8 mouse cellular contexts compared by ENCODE assay signal in genomic region chr6:31562371-31563080, GRCm38 (mm10). TPM values are rescaled to one million over a fixed set of nuclear protein-coding genes. Genes with fewer than 3 reads are reported as not detected.
DNase-seq lines count a peak whose midpoint lies in the region; ATAC-seq and TF ChIP-seq lines count a peak whose summit lies in the region.

No protein-coding gene starts in this region.

- no peak for ATAC-seq in embryonic facial prominence, embryonic 14.5 days (ENCODE audit: low read depth)
- ATAC-seq in hindbrain, postnatal 0 days = no peak
- ATAC-seq in activated CD4-positive, CD25-positive, alpha-beta regulatory T cell, adult 4 months = no peak

- peaks cover 4% of the 10 kb centered on the region; the same call in 1 of the 2 replicates for H3K27me3 ChIP-seq in cerebellum, adult 2 months (ENCODE audit: control insufficient read depth, insufficient read depth, low read length)
- H3K27me3 ChIP-seq in embryonic facial prominence, embryonic 14.5 days (replicated peaks; ENCODE audit: control insufficient read depth, insufficient read depth, low read length) = peaks cover 71% of the 10 kb centered on the region
- no peaks in the 10 kb centered on the region for H3K27me3 ChIP-seq in hindbrain, postnatal 0 days (ENCODE audit: insufficient read depth, low read length)

- peak overlapping the region; percentile 37 for H3K4me3 ChIP-seq in cerebellum, adult 2 months (replicated peaks; ENCODE audit: insufficient read depth, low read depth, low read length)
- H3K4me3 ChIP-seq in embryonic facial prominence, embryonic 14.5 days (ENCODE audit: low read depth, low read length) = peak overlapping the region; percentile 64
- peak overlapping the region; percentile 71 for H3K4me3 ChIP-seq in hindbrain, postnatal 0 days (ENCODE audit: low read length)

- TF ChIP-seq CTCF in cerebellum, adult 2 months (IDR thresholded peaks at IDR 0.05; ENCODE audit: borderline replicate concordance, insufficient read depth, low read depth, low read length) = no peak
- no peak for TF ChIP-seq CTCF in hindbrain, postnatal 0 days (IDR thresholded peaks at IDR 0.05; ENCODE audit: low read depth)

- peak overlapping the region; percentile 66; the same call in 1 of the 2 replicates for H3K9ac ChIP-seq in embryonic facial prominence, embryonic 14.5 days (ENCODE audit: low read depth, low read length)
- H3K9ac ChIP-seq in hindbrain, postnatal 0 days (replicated peaks; ENCODE audit: low read length) = peak overlapping the region; percentile 71

- H3K36me3 ChIP-seq in embryonic facial prominence, embryonic 14.5 days (ENCODE audit: control insufficient read depth, insufficient read depth, low read length) = no peaks in the 10 kb centered on the region
- no peaks in the 10 kb centered on the region for H3K36me3 ChIP-seq in hindbrain, postnatal 0 days (ENCODE audit: insufficient read depth, low read length)

- H3K9me3 ChIP-seq in embryonic facial prominence, embryonic 14.5 days (ENCODE audit: control insufficient read depth, low read length) = no peaks in the 10 kb centered on the region
- H3K9me3 ChIP-seq in hindbrain, postnatal 0 days (ENCODE audit: low read length) = no peaks in the 10 kb centered on the region

- no peak overlapping the region for H3K27ac ChIP-seq in cerebellum, adult 2 months (ENCODE audit: insufficient read depth, low read length)
- H3K27ac ChIP-seq in embryonic facial prominence, embryonic 14.5 days (replicated peaks; ENCODE audit: low read depth, low read length) = no peak overlapping the region
- no peak overlapping the region for H3K27ac ChIP-seq in hindbrain, postnatal 0 days

- H3K4me1 ChIP-seq in cerebellum, adult 2 months (ENCODE audit: control insufficient read depth, insufficient read depth, low read length) = no peaks in the 10 kb centered on the region
- 0 out of 2 replicates have a peak, but pooled peaks cover 6% of the 10 kb centered on the region for H3K4me1 ChIP-seq in embryonic facial prominence, embryonic 14.5 days (ENCODE audit: control insufficient read depth, insufficient read depth, low read length)
- peaks cover 11% of the 10 kb centered on the region; the same call in 1 of the 2 replicates for H3K4me1 ChIP-seq in hindbrain, postnatal 0 days (ENCODE audit: insufficient read depth, low read length)

- H3K4me2 ChIP-seq in embryonic facial prominence, embryonic 14.5 days (ENCODE audit: low read depth, low read length) = peak overlapping the region; percentile 90
- peak overlapping the region; percentile 99 for H3K4me2 ChIP-seq in hindbrain, postnatal 0 days (ENCODE audit: low read depth, low read length)

- 25% methylated on average over 16 of the region's 16 CpGs for WGBS in cerebellum, adult 2 months
- WGBS in embryonic facial prominence, embryonic 14.5 days = 7% methylated on average over 16 of the region's 16 CpGs
- 9% methylated on average over 16 of the region's 16 CpGs for WGBS in hindbrain, postnatal 0 days

- TF ChIP-seq POLR2A in cerebellum, adult 2 months (IDR thresholded peaks at IDR 0.05; ENCODE audit: borderline replicate concordance, insufficient read depth, low read length) = no peak

- DNase-seq in cerebellum, adult 2 months = no peak
- no peak for DNase-seq in cerebellum, adult 11-12 months
- no peak for DNase-seq in embryonic facial prominence, embryonic 14.5 days (ENCODE audit: low spot score)
- no peak for DNase-seq in hindbrain, postnatal 0 days (ENCODE audit: low spot score)
- peak; percentile 35 for DNase-seq in lung, postnatal 36 days
- no peak for DNase-seq in ovary, postnatal 10 days (ENCODE audit: low spot score)
- DNase-seq in thymus, postnatal 14 days = no peak

RNA-seq across cellular contexts. Expression of gene Podxl, which starts 1.3 kb away (rescaled TPM):
- 15.0 and 16.5 TPM in 2 replicates for polyA plus RNA-seq in cerebellum, adult 2 months (2012; rRNA removed)
- 6.2 and 7.6 TPM in 2 replicates for polyA plus RNA-seq in embryonic facial prominence, embryonic 14.5 days (2014; fragmentation: Nextera tagmentation; extraction: Ambion mirVana)
- total RNA-seq in hindbrain, postnatal 0 days (2014; rRNA removed) = 15.7 and 18.9 TPM in 2 replicates
- polyA plus RNA-seq in hindbrain, postnatal 0 days (2015; fragmentation: Nextera tagmentation; extraction: Ambion mirVana) = 6.4 and 6.6 TPM in 2 replicates
- not detected for polyA plus RNA-seq in activated CD4-positive, CD25-positive, alpha-beta regulatory T cell, adult 4 months (2017; shearing (Covaris generic))
